ENCODE assay signal across 8 mouse cellular contexts in the genomic region with DNA sequence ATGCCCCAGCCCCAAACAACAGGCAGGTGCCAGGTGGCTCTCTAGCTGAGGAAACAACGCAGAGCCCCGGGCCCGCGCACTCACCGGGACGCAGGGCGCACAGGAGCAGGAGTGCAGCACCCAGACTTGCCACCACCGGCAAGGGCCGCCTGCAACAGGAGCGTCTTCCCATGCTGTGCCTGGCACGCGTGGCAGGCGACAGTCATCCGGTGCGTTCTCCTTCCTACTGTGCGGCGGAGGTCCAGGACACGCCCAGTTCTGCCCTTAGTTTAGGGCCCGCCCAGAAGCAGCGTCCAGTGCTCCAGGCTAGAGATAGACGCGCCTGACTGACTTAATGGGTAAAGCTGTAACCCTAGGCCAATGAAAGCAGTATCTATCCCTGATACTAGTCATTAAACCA. TPM values are rescaled to one million over a fixed set of nuclear protein-coding genes. Genes with fewer than 3 reads are reported as not detected.
A peak's percentile ranks its signal among the peaks of the same experiment; 100 is the strongest.
DNase-seq lines count a peak whose midpoint lies in the region; ATAC-seq lines count a peak whose summit lies in the region.

A gene (minus strand): TSS at position 195 of the 400 bp plus-strand sequence.

- H3K4me2 ChIP-seq in forebrain, embryonic 14.5 days (ENCODE audit: low read length): 0 out of 2 replicates have a peak within 1 kb of the TSS, but pooled peaks have one; percentile 18
- peak within 1 kb of the TSS; percentile 52 for H3K4me2 ChIP-seq in hindbrain, embryonic 16.5 days (ENCODE audit: low read length)
- H3K4me2 ChIP-seq in liver, embryonic 13.5 days: peak within 1 kb of the TSS; percentile 52
- peak within 1 kb of the TSS; percentile 27; the same call in 1 of the 2 replicates for H3K4me2 ChIP-seq in neural tube, embryonic 14.5 days (ENCODE audit: low read depth, low read length)

- no peak within 1 kb of the TSS for H3K4me3 ChIP-seq in forebrain, embryonic 14.5 days (ENCODE audit: low read depth, low read length)
- H3K4me3 ChIP-seq in hindbrain, embryonic 16.5 days (ENCODE audit: low read length): peak within 1 kb of the TSS; percentile 12; the same call in 1 of the 2 replicates
- peak within 1 kb of the TSS; percentile 48 for H3K4me3 ChIP-seq in liver, embryonic 13.5 days (replicated peaks)
- H3K4me3 ChIP-seq in neural tube, embryonic 14.5 days (ENCODE audit: low read depth, low read length): no peak within 1 kb of the TSS

- no peak within 1 kb of the TSS for H3K27ac ChIP-seq in forebrain, embryonic 14.5 days (ENCODE audit: low read depth, low read length)
- H3K27ac ChIP-seq in hindbrain, embryonic 16.5 days (ENCODE audit: low read depth, low read length): no peak within 1 kb of the TSS
- peak within 1 kb of the TSS; percentile 77 for H3K27ac ChIP-seq in liver, embryonic 13.5 days
- H3K27ac ChIP-seq in neural tube, embryonic 14.5 days (ENCODE audit: low read depth, low read length): no peak within 1 kb of the TSS

- H3K36me3 ChIP-seq in forebrain, embryonic 14.5 days (ENCODE audit: control insufficient read depth, insufficient read depth, low read length): no peaks in the 10 kb centered on the region
- no peaks in the 10 kb centered on the region for H3K36me3 ChIP-seq in hindbrain, embryonic 16.5 days (ENCODE audit: control insufficient read depth, insufficient read depth, low read length)
- no peaks in the 10 kb centered on the region for H3K36me3 ChIP-seq in liver, embryonic 13.5 days
- no peaks in the 10 kb centered on the region for H3K36me3 ChIP-seq in neural tube, embryonic 14.5 days (ENCODE audit: control insufficient read depth, insufficient read depth, low read length)

- H3K27me3 ChIP-seq in forebrain, embryonic 14.5 days (replicated peaks; ENCODE audit: control insufficient read depth, insufficient read depth, low read length): no peaks in the 10 kb centered on the region; the same call in 1 of the 2 replicates
- H3K27me3 ChIP-seq in hindbrain, embryonic 16.5 days (replicated peaks; ENCODE audit: control insufficient read depth, insufficient read depth, low read length): peaks cover 2% of the 10 kb centered on the region
- H3K27me3 ChIP-seq in liver, embryonic 13.5 days: 0 out of 2 replicates have a peak, but pooled peaks cover 6% of the 10 kb centered on the region
- no peaks in the 10 kb centered on the region for H3K27me3 ChIP-seq in neural tube, embryonic 14.5 days (ENCODE audit: control insufficient read depth, insufficient read depth, low read length)

- 5% methylated on average over 22 of the region's 22 CpGs for WGBS in forebrain, embryonic 14.5 days
- WGBS in hindbrain, embryonic 16.5 days: 11% methylated on average over 22 of the region's 22 CpGs
- WGBS in liver, embryonic 13.5 days (ENCODE audit: insufficient replicate concordance): 4% methylated on average over 22 of the region's 22 CpGs
- WGBS in neural tube, embryonic 14.5 days: 5% methylated on average over 22 of the region's 22 CpGs

- ATAC-seq in forebrain, embryonic 14.5 days: no peak
- ATAC-seq in hindbrain, embryonic 16.5 days: peak; percentile 25; the same call in 1 of the 2 replicates
- ATAC-seq in liver, embryonic 13.5 days (ENCODE audit: low read depth): peak; percentile 38
- ATAC-seq in neural tube, embryonic 14.5 days (ENCODE audit: low read depth): no peak

- peak; percentile 28 to 29 for DNase-seq in heart, adult 18-20 months
- no peak for DNase-seq in heart, adult 9 months (ENCODE audit: low spot score in 2 of 2)
- DNase-seq in forebrain, embryonic 14.5 days (ENCODE audit: low spot score): peak; percentile 5
- no peak for DNase-seq in liver, embryonic 13.5 days
- DNase-seq in spleen, postnatal 36 days (ENCODE audit: low spot score in 2 of 2): no peak
- DNase-seq in thymus, postnatal 10 days (ENCODE audit: low spot score in 2 of 2): no peak

- no peaks in the 10 kb centered on the region for H3K9me3 ChIP-seq in forebrain, embryonic 14.5 days (replicated peaks; ENCODE audit: control insufficient read depth, low read length)
- no peaks in the 10 kb centered on the region for H3K9me3 ChIP-seq in hindbrain, embryonic 16.5 days (ENCODE audit: control insufficient read depth, low read length)
- H3K9me3 ChIP-seq in liver, embryonic 13.5 days (replicated peaks): no peaks in the 10 kb centered on the region
- H3K9me3 ChIP-seq in neural tube, embryonic 14.5 days (ENCODE audit: control insufficient read depth, low read length): no peaks in the 10 kb centered on the region

- no peak within 1 kb of the TSS for H3K9ac ChIP-seq in forebrain, embryonic 14.5 days (ENCODE audit: low read length)
- no peak within 1 kb of the TSS for H3K9ac ChIP-seq in hindbrain, embryonic 16.5 days (ENCODE audit: low read depth, low read length)
- H3K9ac ChIP-seq in liver, embryonic 13.5 days: peak within 1 kb of the TSS; percentile 45
- H3K9ac ChIP-seq in neural tube, embryonic 14.5 days (replicated peaks; ENCODE audit: low read depth, low read length): no peak within 1 kb of the TSS

- H3K4me1 ChIP-seq in forebrain, embryonic 14.5 days (ENCODE audit: control insufficient read depth, insufficient read depth, low read length): no peaks in the 10 kb centered on the region
- H3K4me1 ChIP-seq in hindbrain, embryonic 16.5 days (ENCODE audit: control insufficient read depth, insufficient read depth, low read depth, low read length): peaks cover 6% of the 10 kb centered on the region
- H3K4me1 ChIP-seq in liver, embryonic 13.5 days (replicated peaks): peaks cover 25% of the 10 kb centered on the region
- no peaks in the 10 kb centered on the region for H3K4me1 ChIP-seq in neural tube, embryonic 14.5 days (ENCODE audit: control insufficient read depth, insufficient read depth, low read length)

RNA-seq across cellular contexts. Expression of the gene that starts here (rescaled TPM):
- total RNA-seq in heart, adult 18-20 months (2021): not detected
- polyA plus RNA-seq in forebrain, embryonic 14.5 days (2014; fragmentation: Nextera tagmentation; extraction: Ambion mirVana): not detected in 2 replicates
- polyA plus RNA-seq in hindbrain, embryonic 16.5 days (2015; fragmentation: Nextera tagmentation; extraction: Ambion mirVana): 0.19 and 0.24 TPM in 2 replicates
- 16.9 and 17.2 TPM in 2 replicates for polyA plus RNA-seq in liver, embryonic 13.5 days (2015; fragmentation: Nextera tagmentation; extraction: Ambion mirVana)
- polyA plus RNA-seq in neural tube, embryonic 14.5 days (2014; fragmentation: Nextera tagmentation; extraction: Ambion mirVana): 0.21 and 0.28 TPM in 2 replicates

Comparison
In these comparisons a context has a peak if more than half of its experiments do, and no peak if none do; other contexts are left out.
1. RNA of the gene that starts here (polyA plus RNA-seq): 16.9 to 17.2 TPM in liver, embryonic 13.5 days; 0.21 to 0.28 TPM in neural tube, embryonic 14.5 days, 0.19 to 0.24 TPM in hindbrain, embryonic 16.5 days and not detected in forebrain, embryonic 14.5 days; every median in the first group is over 10 times any median in the second.
2. Peak in DNase-seq in heart, adult 18-20 months; RNA of the gene not detected or under 1 TPM.
3. Peak in DNase-seq and H3K4me2 ChIP-seq in forebrain, embryonic 14.5 days; RNA of the gene not detected or under 1 TPM.
4. Peak in ATAC-seq, H3K4me3 ChIP-seq and H3K4me2 ChIP-seq in hindbrain, embryonic 16.5 days; RNA of the gene not detected or under 1 TPM.
5. Peak in every context shown above with its lines, with median percentiles within 50 percentile points of each other: H3K4me2 ChIP-seq.